Mouse (Mus musculus): ENCODE measurements at regions not wholly inside any gene's neighbourhood (a gene's known extent, or its start where the extent isn't known, plus 50 kb on each side); places are given as distances from the start of the nearest gene placed in this dataset.

GRCm38 (mm10) chr11:111443381-111443780 is 377.4 kb downstream of the Kcnj2 start:
- no peak for DNase-seq (ENCODE audit: low spot score)

DNA sequence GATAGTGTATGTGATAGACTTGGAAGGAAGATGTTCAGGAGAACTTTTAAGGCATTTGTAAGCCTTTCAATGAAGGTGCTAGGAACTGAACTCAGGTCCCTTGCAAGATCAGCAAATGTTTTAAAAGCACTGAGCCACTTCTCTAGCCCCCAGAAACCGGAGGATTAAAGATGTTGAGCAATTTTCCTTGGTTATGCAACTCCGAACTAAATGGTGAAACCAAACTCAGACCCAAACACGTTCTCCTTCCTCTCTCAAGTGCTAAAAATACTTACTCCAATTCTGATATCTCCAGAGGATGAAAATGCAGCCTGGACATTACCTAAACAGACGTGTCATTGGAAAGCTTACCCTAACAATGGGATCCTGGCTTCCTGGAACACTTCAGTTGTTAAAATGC is 378.8 kb downstream of the Kcnj2 start:
- DNase-seq (ENCODE audit: low spot score): no peak

DNA sequence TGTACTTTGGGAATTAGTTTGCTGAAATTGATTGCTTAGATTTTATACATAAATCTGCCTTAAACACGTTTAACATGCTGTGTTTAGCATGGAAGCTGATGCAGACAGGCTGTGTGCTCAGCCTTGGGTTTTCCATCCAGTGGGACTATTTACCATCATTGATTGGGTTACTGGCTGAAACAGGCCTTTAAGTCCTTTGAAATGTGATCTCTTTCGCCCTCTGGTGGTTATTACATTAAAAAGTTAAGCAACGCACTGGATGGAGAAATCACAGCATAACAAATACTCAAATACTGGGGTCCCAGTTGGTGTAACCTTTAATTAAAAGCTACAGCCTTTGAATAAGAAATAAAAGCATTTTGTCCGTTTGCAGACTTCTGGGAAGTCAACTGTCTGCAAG is 379.8 kb downstream of the Kcnj2 start:
- DNase-seq (ENCODE audit: low spot score): peak; percentile 88

DNA sequence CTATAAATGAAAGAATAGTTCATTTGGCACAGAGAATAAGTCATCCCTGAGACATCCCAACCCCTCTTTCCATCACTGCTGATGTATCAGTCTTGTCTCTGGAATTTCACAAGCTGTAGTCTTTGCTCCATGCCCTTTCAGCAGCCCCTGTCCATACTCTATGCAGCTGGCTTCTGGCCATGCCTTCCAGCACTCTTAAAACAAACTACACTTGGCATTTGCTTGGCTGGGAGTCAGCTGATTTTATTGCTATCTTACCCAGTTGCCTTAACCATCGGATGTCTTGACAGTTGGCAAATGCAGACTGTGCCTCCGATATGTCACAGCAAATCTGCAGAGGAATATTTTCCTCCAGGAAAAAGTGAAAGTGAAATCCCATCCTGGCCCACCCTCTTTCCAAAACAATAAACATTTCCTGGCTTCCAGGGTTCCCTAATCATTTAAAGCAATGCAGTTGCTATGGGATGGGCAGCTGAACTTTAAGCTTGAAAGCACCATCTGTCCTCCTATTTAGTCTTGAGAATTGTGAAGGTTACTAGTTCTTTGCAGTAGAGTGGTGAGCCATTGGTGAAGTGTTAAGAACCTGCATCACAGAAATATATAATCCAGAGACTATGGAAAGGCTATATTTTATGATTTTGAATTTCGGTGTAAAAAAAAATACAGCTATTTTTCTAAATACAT is 385.0 kb downstream of the Kcnj2 start:
- DNase-seq (ENCODE audit: low spot score): no peak

- no peak for DNase-seq (ENCODE audit: low spot score)
These were observed 394.1 kb downstream of the Kcnj2 start for GRCm38 (mm10) chr11:111460046-111460445.

DNA sequence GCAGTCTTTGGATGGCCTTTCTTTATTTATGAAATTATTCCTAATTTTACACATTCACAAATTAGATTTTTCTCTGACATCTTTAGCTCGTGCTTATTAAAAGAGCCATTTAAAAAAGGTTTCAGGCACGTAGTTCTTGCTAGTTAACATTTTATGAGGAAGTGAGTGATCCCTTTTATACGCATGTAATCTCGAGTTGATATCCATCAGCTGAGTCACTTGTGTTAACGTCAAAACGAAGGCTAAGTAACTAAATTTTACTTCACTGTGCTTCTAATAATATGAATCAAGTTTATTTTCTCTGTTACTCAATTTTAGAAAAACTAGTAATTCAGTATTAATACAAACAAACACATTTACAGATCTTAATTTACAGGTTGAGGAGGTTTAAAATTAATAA is 419.0 kb downstream of the Kcnj2 start:
- no peak for DNase-seq (ENCODE audit: low spot score)

- peak; percentile 27 for DNase-seq (ENCODE audit: low spot score)
These were observed 446.5 kb downstream of the Kcnj2 start for GRCm38 (mm10) chr11:111512471-111512870.

- no peak for DNase-seq (ENCODE audit: low spot score)
These were observed 456.8 kb downstream of the Kcnj2 start for GRCm38 (mm10) chr11:111522716-111523115.

DNA sequence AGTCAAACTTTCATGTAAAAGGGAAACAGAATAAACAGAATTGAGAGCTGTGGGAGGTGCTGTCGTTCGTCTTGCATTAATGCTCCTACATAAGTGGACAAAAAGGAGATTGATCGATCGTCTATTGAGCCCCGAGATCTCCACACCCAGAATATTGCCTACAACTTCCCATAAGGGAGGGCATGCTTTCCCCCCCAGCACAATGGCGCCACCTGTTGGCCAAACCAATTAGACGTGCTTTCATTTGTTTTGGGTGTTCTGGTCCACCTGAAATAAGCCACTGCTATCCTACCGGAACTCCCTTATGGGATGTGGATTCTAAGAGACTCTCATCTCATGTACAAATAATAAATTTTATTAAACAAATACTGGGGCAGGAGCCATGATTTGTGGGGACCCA is 457.5 kb downstream of the Kcnj2 start:
- peak; percentile 35 for DNase-seq (ENCODE audit: low spot score)

DNA sequence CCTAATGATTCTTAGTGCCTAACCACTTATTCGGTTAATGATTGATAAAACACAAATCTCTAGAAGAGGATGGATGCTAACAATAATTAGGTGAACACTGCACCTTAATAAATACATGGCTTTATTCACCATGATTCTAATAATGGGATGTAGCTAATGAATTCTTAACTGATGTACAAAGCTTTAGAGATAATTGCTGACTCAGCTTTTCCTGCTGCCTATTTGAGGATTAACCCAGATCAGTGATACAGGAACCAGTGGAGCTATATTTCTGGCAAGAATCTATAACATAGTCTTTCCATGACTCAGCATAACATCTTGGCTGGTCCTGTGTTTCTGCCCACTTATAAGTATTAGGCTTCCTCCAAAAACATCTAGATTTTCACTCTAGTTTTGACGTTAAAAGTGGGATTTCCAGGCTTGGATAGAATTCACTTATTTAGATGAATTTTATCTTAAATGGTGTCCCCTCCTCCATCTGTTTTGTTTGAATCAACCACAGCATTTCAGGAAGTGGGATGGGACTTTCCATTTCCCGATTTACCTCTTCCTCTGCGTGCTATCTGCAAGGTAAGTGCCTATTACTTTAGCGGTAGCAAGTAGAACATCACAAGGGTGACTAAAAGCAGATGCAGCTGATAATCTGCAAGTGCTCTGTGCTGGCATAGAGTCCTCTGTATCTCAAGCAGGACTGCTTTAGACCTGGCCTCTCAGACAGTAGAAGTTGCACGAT is 460.2 kb downstream of the Kcnj2 start:
- DNase-seq (ENCODE audit: low spot score): no peak

- no peak for DNase-seq (ENCODE audit: low spot score)
These were observed 463.6 kb downstream of the Kcnj2 start for GRCm38 (mm10) chr11:111529591-111529990.

- DNase-seq (ENCODE audit: low spot score): no peak
These were observed 464.9 kb downstream of the Kcnj2 start for GRCm38 (mm10) chr11:111530912-111531311.

DNA sequence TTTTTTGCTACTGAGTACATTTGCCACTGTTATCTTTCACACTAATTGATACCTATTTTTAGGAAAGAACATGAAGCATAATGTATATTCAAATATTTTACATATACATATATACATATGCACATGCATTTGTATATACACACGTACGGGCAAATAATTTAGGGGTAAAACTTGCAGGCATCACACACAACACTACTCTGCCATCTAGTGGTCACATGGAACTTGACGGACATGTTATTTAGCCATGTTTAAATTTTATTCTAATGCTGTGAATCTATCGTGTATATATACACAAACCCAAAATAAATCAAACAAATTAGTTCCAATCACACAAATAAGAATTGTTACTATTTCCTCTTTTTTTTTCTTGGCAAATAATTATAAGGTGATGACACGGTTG is 466.5 kb downstream of the Kcnj2 start:
- peak; percentile 76 for DNase-seq (ENCODE audit: low spot score)

- DNase-seq (ENCODE audit: low spot score): peak; percentile 87
These were observed 470.3 kb downstream of the Kcnj2 start for GRCm38 (mm10) chr11:111536040-111536836.

GRCm38 (mm10) chr11:111537654-111538053 is 471.7 kb downstream of the Kcnj2 start:
- DNase-seq (ENCODE audit: low spot score): peak; percentile 88

- DNase-seq (ENCODE audit: low spot score): no peak
These were observed 474.0 kb downstream of the Kcnj2 start for GRCm38 (mm10) chr11:111539960-111540359.

DNA sequence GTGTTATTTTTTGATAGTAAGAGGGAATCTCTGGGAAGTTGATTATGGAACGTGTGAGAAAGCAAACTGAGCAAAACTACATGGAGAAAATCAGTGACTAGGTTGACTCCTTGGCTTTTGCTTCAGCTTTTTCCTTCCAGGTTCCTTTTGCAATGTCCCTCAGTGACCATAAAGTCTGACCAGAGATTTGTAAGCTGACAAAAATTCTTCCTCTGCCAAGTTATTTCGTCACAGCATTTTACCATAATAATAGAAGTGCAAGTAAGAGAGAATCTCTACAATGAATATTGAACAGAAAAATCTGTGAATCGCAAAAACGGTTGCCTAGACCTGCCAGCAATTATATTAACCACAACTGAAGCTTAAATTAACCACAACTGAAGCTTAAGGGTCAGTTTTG is 479.3 kb downstream of the Kcnj2 start:
- DNase-seq (ENCODE audit: low spot score): no peak

DNA sequence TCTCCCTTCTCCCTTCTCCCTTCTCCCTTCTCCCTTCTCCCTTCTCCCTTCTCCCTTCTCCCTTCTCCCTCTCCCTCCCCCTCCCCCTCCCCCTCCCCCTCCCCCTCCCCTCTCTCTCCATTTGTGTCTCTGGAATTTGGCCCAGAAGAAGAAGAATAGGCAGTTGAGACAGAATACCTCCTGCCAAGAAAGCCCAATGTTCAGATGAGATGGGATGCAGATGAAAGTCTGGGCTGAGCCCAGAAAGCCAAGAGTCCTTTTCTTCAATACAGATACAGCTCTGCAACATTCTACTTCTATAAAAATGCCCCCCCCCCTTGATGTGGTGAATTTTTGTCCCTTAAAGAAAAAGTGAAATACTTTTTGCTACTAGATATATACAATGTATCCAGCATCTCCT is 489.2 kb downstream of the Kcnj2 start:
- no peak for DNase-seq (ENCODE audit: low spot score)

DNA sequence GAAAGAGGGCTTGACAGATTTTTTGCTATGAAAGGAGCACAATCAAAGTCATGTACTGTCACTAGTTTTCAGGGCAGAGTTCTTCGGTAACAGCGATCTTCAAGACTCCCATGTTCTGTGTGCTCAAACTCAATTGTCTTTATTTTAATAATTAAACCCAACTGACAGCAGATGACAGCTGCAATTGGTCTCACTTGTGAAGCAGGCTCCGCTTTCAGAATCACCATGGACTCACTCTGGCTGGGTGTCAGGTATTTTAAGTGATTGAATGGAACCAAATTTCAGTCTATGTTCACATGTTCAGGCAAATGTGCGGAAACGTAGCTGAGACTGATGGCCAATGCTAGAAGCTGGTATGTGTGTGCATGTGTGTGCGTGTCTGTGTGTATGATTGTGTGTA is 489.7 kb downstream of the Kcnj2 start:
- no peak for DNase-seq (ENCODE audit: low spot score)

DNA sequence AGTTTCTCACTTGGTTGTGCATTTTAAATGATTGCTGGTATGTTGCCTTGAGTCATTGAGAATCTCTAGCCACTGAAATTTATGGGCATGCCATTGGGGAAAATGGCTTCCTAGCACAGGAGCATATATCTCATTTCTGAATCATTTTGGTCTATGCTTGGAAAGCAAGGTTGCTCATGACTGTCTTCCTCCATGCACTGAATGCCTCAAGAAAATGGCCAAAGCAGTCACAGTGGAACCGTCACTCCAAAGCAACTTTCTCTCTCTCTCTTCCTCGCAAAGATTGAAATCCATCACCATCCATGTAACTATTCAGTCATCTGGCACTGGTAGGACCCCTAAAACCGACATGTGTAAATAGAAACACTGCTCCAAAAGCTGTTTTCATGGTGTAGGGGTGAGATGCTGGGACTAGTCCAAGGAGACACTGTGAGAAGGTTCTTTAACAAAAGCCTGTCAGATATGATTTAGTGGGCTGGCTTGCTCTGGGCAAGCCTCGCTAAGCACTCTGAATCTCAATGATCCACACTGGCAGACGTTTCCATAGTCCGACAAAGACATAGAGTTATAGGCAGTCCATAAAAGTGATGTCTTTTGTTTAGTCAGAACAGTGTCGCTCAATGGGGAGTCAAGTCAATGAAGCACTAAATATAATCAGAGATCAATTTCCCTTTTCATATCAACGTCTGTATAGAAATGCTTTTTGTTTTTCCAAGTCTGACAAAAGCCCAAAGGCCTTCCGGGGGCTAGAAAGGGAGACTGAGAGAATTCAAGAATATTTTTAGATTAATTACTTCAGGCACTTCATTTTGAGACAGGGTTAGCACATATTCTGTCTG is 492.6 kb downstream of the Kcnj2 start:
- peak; percentile 22 for DNase-seq (ENCODE audit: low spot score)

DNA sequence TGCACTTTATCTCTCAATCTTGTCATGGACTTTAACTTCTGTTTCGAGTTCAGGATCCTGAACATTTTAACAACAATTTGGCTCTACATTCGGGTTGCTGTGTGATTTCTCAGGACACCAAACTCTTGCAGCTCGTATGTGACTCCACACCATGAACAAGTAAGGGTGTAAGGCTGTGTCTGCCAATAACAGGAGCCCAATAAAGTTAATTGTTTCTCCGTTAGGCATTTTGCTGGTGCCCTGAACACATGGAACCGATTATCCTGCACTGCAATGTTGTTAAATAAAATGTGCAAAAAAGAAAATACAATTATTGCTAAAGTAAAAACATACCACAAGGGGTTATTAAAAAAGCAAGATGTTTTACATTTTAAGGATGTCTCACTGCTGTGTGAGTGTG is 497.2 kb downstream of the Kcnj2 start:
- DNase-seq (ENCODE audit: low spot score): no peak

- DNase-seq (ENCODE audit: low spot score): no peak
These were observed 502.1 kb downstream of the Kcnj2 start for GRCm38 (mm10) chr11:111568041-111568440.
